ENCODE assay signal across 13 mouse cellular contexts in genomic region chr14:21813216-21813615, GRCm38 (mm10). TPM values are rescaled to one million over a fixed set of nuclear protein-coding genes. Genes with fewer than 3 reads are reported as not detected.
DNase-seq lines count a peak whose midpoint lies in the region; ATAC-seq lines count a peak whose summit lies in the region.
"Had no signal": no experiment of that assay in that cellular context is flagged by ENCODE, and none has a peak within 500 bp of the region (broad histone marks: within the 10 kb centered on the region; RNA-seq: fewer than 3 reads in every experiment).

No protein-coding gene starts in this region.

- H3K9me3 ChIP-seq in heart, embryonic 15.5 days (replicated peaks) = no peaks in the 10 kb centered on the region
- no peaks in the 10 kb centered on the region for H3K9me3 ChIP-seq in heart, embryonic 12.5 days (replicated peaks)
- H3K9me3 ChIP-seq in liver, embryonic 11.5 days (ENCODE audit: control insufficient read depth, low read length) = no peaks in the 10 kb centered on the region
- H3K9me3 ChIP-seq: forebrain, embryonic 10.5 days; midbrain, embryonic 12.5 days had no signal

- H3K4me1 ChIP-seq in heart, embryonic 15.5 days (replicated peaks) = peaks cover 21% of the 10 kb centered on the region
- peaks cover 25% of the 10 kb centered on the region for H3K4me1 ChIP-seq in heart, embryonic 12.5 days (replicated peaks)
- peaks cover 12% of the 10 kb centered on the region; the same call in 1 of the 2 replicates for H3K4me1 ChIP-seq in liver, embryonic 11.5 days (replicated peaks; ENCODE audit: control insufficient read depth, insufficient read depth, low read length)
- H3K4me1 ChIP-seq: forebrain, embryonic 10.5 days; midbrain, embryonic 12.5 days had no signal

- 0 out of 2 replicates have a peak overlapping the region, but pooled peaks have one; percentile 25 for H3K27ac ChIP-seq in heart, embryonic 15.5 days
- H3K27ac ChIP-seq in heart, embryonic 12.5 days (ENCODE audit: poor library complexity, severe bottlenecking) = no peak overlapping the region
- no peak overlapping the region for H3K27ac ChIP-seq in liver, embryonic 11.5 days (ENCODE audit: low read depth, low read length)
- H3K27ac ChIP-seq: forebrain, embryonic 10.5 days; hindbrain, postnatal 0 days; kidney, postnatal 0 days; midbrain, embryonic 12.5 days had no signal

- no peak overlapping the region for H3K4me2 ChIP-seq in heart, embryonic 15.5 days
- no peak overlapping the region for H3K4me2 ChIP-seq in heart, embryonic 12.5 days
- no peak overlapping the region for H3K4me2 ChIP-seq in liver, embryonic 11.5 days
- H3K4me2 ChIP-seq: midbrain, embryonic 12.5 days had no signal

- no peak for ATAC-seq in heart, embryonic 15.5 days (replicated peaks; ENCODE audit: insufficient number of reproducible peaks, insufficient read depth, low FRiP score, low read depth)
- ATAC-seq in heart, embryonic 12.5 days (ENCODE audit: insufficient number of reproducible peaks, low FRiP score) = no peak
- peak; percentile 38 for ATAC-seq in activated CD4-positive, CD25-positive, alpha-beta regulatory T cell, adult 4 months
- peak; percentile 27; the same call in 1 of the 2 replicates for ATAC-seq in liver, embryonic 11.5 days (replicated peaks; ENCODE audit: low FRiP score)
- ATAC-seq in megakaryocyte-erythroid progenitor cell, adult 5-6 weeks (replicated peaks; ENCODE audit: low FRiP score, low TSS enrichment, poor library complexity, severe bottlenecking) = peak; percentile 64
- ATAC-seq: hindbrain, postnatal 0 days had no signal

- no peak overlapping the region for H3K4me3 ChIP-seq in heart, embryonic 15.5 days
- no peak overlapping the region for H3K4me3 ChIP-seq in heart, embryonic 12.5 days
- H3K4me3 ChIP-seq in liver, embryonic 11.5 days (ENCODE audit: low read depth, low read length) = no peak overlapping the region
- H3K4me3 ChIP-seq: forebrain, embryonic 10.5 days; midbrain, embryonic 12.5 days had no signal

- no peaks in the 10 kb centered on the region for H3K27me3 ChIP-seq in heart, embryonic 15.5 days
- H3K27me3 ChIP-seq in heart, embryonic 12.5 days (replicated peaks) = no peaks in the 10 kb centered on the region
- no peaks in the 10 kb centered on the region for H3K27me3 ChIP-seq in liver, embryonic 11.5 days (replicated peaks; ENCODE audit: control insufficient read depth, insufficient read depth, low read length)
- H3K27me3 ChIP-seq: midbrain, embryonic 12.5 days; Patski had no signal

- H3K9ac ChIP-seq in heart, embryonic 15.5 days = no peak overlapping the region
- no peak overlapping the region for H3K9ac ChIP-seq in heart, embryonic 12.5 days
- no peak overlapping the region for H3K9ac ChIP-seq in liver, embryonic 11.5 days (ENCODE audit: low read depth, low read length)
- H3K9ac ChIP-seq: midbrain, embryonic 12.5 days had no signal

- no peaks in the 10 kb centered on the region for H3K36me3 ChIP-seq in heart, embryonic 15.5 days
- H3K36me3 ChIP-seq in heart, embryonic 12.5 days = no peaks in the 10 kb centered on the region
- H3K36me3 ChIP-seq in liver, embryonic 11.5 days (ENCODE audit: control insufficient read depth, insufficient read depth, low read length) = no peaks in the 10 kb centered on the region
- H3K36me3 ChIP-seq: forebrain, embryonic 10.5 days; midbrain, embryonic 12.5 days had no signal

- no peak for DNase-seq in liver, embryonic 11.5 days (ENCODE audit: low spot score)
- no peak for DNase-seq in MN1 (ENCODE audit: low spot score)
- DNase-seq in urinary bladder, adult 18-20 months (ENCODE audit: low spot score in 2 of 2) = no peak
- DNase-seq in thymus, postnatal 0 days (ENCODE audit: low spot score) = no peak

- 40% methylated on average over 4 of the region's 4 CpGs for WGBS in heart, embryonic 15.5 days
- WGBS in heart, embryonic 12.5 days = 38% methylated on average over 4 of the region's 4 CpGs
- 39% methylated on average over 4 of the region's 4 CpGs for WGBS in liver, embryonic 11.5 days

RNA-seq across cellular contexts. Expression of gene Vdac2, which starts 11.8 kb away (rescaled TPM):
- polyA plus RNA-seq in heart, embryonic 15.5 days (2015; fragmentation: Nextera tagmentation; extraction: Ambion mirVana) = 435 and 491 TPM in 2 replicates
- polyA plus RNA-seq in heart, embryonic 12.5 days (2016; fragmentation: Nextera tagmentation; extraction: Ambion mirVana) = 444 and 446 TPM in 2 replicates
- polyA plus RNA-seq in activated CD4-positive, CD25-positive, alpha-beta regulatory T cell, adult 4 months (2017; shearing (Covaris generic)) = 100 to 1,000 TPM; 247 to 248 TPM
- polyA plus RNA-seq in liver, embryonic 11.5 days (2014; fragmentation: Nextera tagmentation; extraction: Ambion mirVana) = 312 and 324 TPM in 2 replicates
- total RNA-seq in megakaryocyte-erythroid progenitor cell, adult 5-6 weeks (2014; fragmentation: Nextera tagmentation) = 321 and 323 TPM in 2 replicates
- total RNA-seq in megakaryocyte-erythroid progenitor cell, adult 5-6 weeks (2017) = 421 and 441 TPM in 2 replicates
- polyA plus RNA-seq in thymus, postnatal 0 days (2015; fragmentation: Nextera tagmentation; extraction: Ambion mirVana) = 266 and 279 TPM in 2 replicates

RNA-seq across cellular contexts. Expression of gene Comtd1, which starts 35.6 kb away (rescaled TPM):
- 35.1 and 38.1 TPM in 2 replicates for polyA plus RNA-seq in heart, embryonic 15.5 days (2015; fragmentation: Nextera tagmentation; extraction: Ambion mirVana)
- 40.8 and 43.5 TPM in 2 replicates for polyA plus RNA-seq in heart, embryonic 12.5 days (2016; fragmentation: Nextera tagmentation; extraction: Ambion mirVana)
- polyA plus RNA-seq in activated CD4-positive, CD25-positive, alpha-beta regulatory T cell, adult 4 months (2017; shearing (Covaris generic)) = 10 to 100 TPM; 17.4 to 27.6 TPM
- 54.4 and 59.0 TPM in 2 replicates for polyA plus RNA-seq in liver, embryonic 11.5 days (2014; fragmentation: Nextera tagmentation; extraction: Ambion mirVana)
- total RNA-seq in megakaryocyte-erythroid progenitor cell, adult 5-6 weeks (2014; fragmentation: Nextera tagmentation) = 67.6 and 76.2 TPM in 2 replicates
- 17.7 and 24.2 TPM in 2 replicates for total RNA-seq in megakaryocyte-erythroid progenitor cell, adult 5-6 weeks (2017)
- polyA plus RNA-seq in thymus, postnatal 0 days (2015; fragmentation: Nextera tagmentation; extraction: Ambion mirVana) = 26.3 and 29.1 TPM in 2 replicates

Comparison
In these comparisons a context has a peak if more than half of its experiments do, and no peak if none do; other contexts are left out.
1. ATAC-seq: peak in activated CD4-positive, CD25-positive, alpha-beta regulatory T cell, adult 4 months (single experiment), liver, embryonic 11.5 days (single experiment) and megakaryocyte-erythroid progenitor cell, adult 5-6 weeks (single experiment); none in heart, embryonic 15.5 days (single experiment) and heart, embryonic 12.5 days (single experiment).